Mouse (Mus musculus): ENCODE measurements around the gene 4930451I11Rik.

The 4930451I11Rik gene

GRCm38 (mm10) chr7:126781661-126782370 is 49.6 kb downstream of the 4930451I11Rik start:
- no peak for DNase-seq (ENCODE audit: low spot score in 2 of 2)

DNA sequence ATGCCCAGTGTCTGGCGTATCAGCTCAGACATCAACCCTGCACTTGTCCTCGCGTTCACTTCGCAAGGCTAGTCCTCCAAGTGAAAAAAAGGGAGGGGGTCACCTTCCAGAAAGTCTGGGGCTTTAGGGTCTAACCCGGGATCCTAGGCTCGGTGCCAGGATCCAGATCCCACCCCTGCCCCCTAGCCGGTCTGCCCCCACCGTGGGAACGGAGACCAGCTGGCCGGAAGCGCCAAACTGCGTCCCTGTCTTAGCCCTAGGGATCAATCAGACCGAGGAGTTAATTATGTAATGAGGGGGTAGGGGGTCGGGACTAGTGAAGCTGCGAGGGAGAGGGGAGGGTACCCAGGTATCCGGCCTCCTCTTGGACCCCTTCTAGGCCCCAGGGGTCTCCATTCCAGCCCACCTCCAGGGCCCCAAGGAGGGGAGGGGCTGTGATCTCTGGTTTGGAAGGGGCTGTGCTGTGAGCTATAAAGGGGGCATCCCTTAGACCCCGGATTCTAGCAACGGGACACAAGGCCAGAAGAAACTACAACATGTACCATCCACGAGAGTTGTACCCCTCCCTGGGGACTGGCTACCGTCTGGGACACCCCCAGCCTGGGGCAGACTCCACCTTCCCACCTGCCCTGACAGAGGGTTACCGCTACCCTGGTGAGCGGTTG is 50.3 kb downstream of the 4930451I11Rik start, which contains the start of gene Tbx6:
Gene Tbx6 (plus strand): TSS at position 513 of the 665 bp plus-strand sequence.
- DNase-seq (ENCODE audit: low spot score in 2 of 2) = no peak
